Mouse (Mus musculus): ENCODE measurements around the gene Utp3.
"Not testable (repeated sequence)": the region's sequence is repeated elsewhere in the genome, so short reads cannot be mapped to it uniquely, and the experiment has no call there.

Utp3 gene

GRCm38 (mm10) chr5:88554086-88554886 is at the start of gene Utp3:
Utp3 (plus strand) TSS chr5:88554462.
- peak; percentile 92 for DNase-seq

- DNase-seq: no peak
Observed at GRCm38 (mm10) chr5:88508555-88508954, 45.7 kb upstream of the Utp3 start.

GRCm38 (mm10) chr5:88508990-88509389 is 45.3 kb upstream of the Utp3 start:
- no peak for DNase-seq

GRCm38 (mm10) chr5:88519232-88519631 is 35.0 kb upstream of the Utp3 start:
- DNase-seq: peak; percentile 8

GRCm38 (mm10) chr5:88527657-88528056 is 26.6 kb upstream of the Utp3 start, which contains the start of gene Jchain:
Jchain (minus strand) TSS chr5:88527891.
- DNase-seq: no peak

GRCm38 (mm10) chr5:88530908-88531307 is 23.4 kb upstream of the Utp3 start:
- DNase-seq: no peak

GRCm38 (mm10) chr5:88534697-88535096 is 19.6 kb upstream of the Utp3 start:
- DNase-seq: no peak

- no peak for DNase-seq
Observed at GRCm38 (mm10) chr5:88540845-88541244, 13.4 kb upstream of the Utp3 start.

- peak; percentile 31 for DNase-seq
Observed at GRCm38 (mm10) chr5:88542651-88543282, 11.5 kb upstream of the Utp3 start.

GRCm38 (mm10) chr5:88544411-88544810 is 9.9 kb upstream of the Utp3 start:
- not testable (repeated sequence) for DNase-seq

- DNase-seq: no peak
Observed at GRCm38 (mm10) chr5:88545536-88545935, 8.7 kb upstream of the Utp3 start.

- no peak for DNase-seq
Observed at GRCm38 (mm10) chr5:88553271-88554085, 784 bp upstream of the Utp3 start.

GRCm38 (mm10) chr5:88558991-88559390 is 4.7 kb downstream of the Utp3 start:
- DNase-seq: no peak

GRCm38 (mm10) chr5:88561080-88561814 is 7.0 kb downstream of the Utp3 start:
- DNase-seq: no peak

GRCm38 (mm10) chr5:88562863-88563780 is 8.9 kb downstream of the Utp3 start:
- no peak for DNase-seq

- DNase-seq: peak; percentile 82
Observed at GRCm38 (mm10) chr5:88564501-88565147, 10.4 kb downstream of the Utp3 start, which contains the start of gene Rufy3. Rufy3 (plus strand) TSS chr5:88565040.

- peak; percentile 73 for DNase-seq
Observed at GRCm38 (mm10) chr5:88565148-88566033, 11.1 kb downstream of the Utp3 start.

GRCm38 (mm10) chr5:88566034-88566841 is 12.0 kb downstream of the Utp3 start:
- no peak for DNase-seq

- no peak for DNase-seq
Observed at GRCm38 (mm10) chr5:88569541-88569940, 15.3 kb downstream of the Utp3 start.

Measured in right cerebral cortex, adult 18-20 months (tissue).